Mouse (Mus musculus) ES-E14 (cell line): ENCODE measurements around the gene Dach1.

Experiments
- CHD2 ChIP-seq: IDR thresholded peaks from 2 replicates; pipeline ENCODE4 v1.6.1; 2014; ENCODE audit warnings: mild to moderate bottlenecking, low read depth, low read length, inconsistent platforms
- HCFC1 ChIP-seq: IDR thresholded peaks from 2 replicates; pipeline ENCODE4 v1.6.1; 2012; ENCODE audit warnings: low read length, inconsistent platforms, borderline replicate concordance; ENCODE audit not compliant: insufficient read depth
- ZC3H11A ChIP-seq: IDR thresholded peaks from 2 replicates; pipeline ENCODE4 v1.6.1; 2012; ENCODE audit warnings: low read depth, mild to moderate bottlenecking, inconsistent platforms, low read length, borderline replicate concordance

- TF ChIP-seq CHD2, result no peak
- no peak for TF ChIP-seq ZC3H11A
- TF ChIP-seq HCFC1, result no peak
Observed at GRCm38 (mm10) chr14:98083419-98083818, 86.1 kb downstream of the Dach1 start.
